9 mouse cellular contexts compared by ENCODE assay signal in genomic region chr10:113027300-113027699, GRCm38 (mm10).
DNase-seq lines count a peak whose midpoint lies in the region; ATAC-seq and TF ChIP-seq lines count a peak whose summit lies in the region.
"Had no signal": no experiment of that assay in that cellular context is flagged by ENCODE, and none has a peak within 500 bp of the region (broad histone marks: within the 10 kb centered on the region; RNA-seq: fewer than 3 reads in every experiment).

No protein-coding gene starts in this region.

- peak; percentile 41 for TF ChIP-seq CTCF in liver, adult 2 months (IDR thresholded peaks at IDR 0.05; ENCODE audit: low read depth, low read length)

- DNase-seq in cerebellum, adult 9-10 months: peak; percentile 26
- DNase-seq in liver, adult 2 months (ENCODE audit: extremely low read depth, low read depth, low spot score): peak; percentile 42
- peak; percentile 52 for DNase-seq in lung, postnatal 36 days
- DNase-seq in testis, postnatal 10 days (ENCODE audit: low spot score): no peak
- DNase-seq in adrenal gland, postnatal 4 days (ENCODE audit: low spot score in 2 of 2): no peak

- TF ChIP-seq POLR2A in liver, adult 2 months (IDR thresholded peaks at IDR 0.05; ENCODE audit: extremely low read depth, insufficient read depth, low read length): no peak

- no peak overlapping the region for H3K27ac ChIP-seq in liver, adult 2 months (replicated peaks; ENCODE audit: insufficient read depth, low read depth, low read length)
- H3K27ac ChIP-seq in liver, embryonic 12.5 days: no peak overlapping the region

- no peak for ATAC-seq in cerebellum, adult (ENCODE audit: insufficient number of reproducible peaks, low FRiP score, low TSS enrichment)
- ATAC-seq in liver, embryonic 12.5 days: no peak
- ATAC-seq in common myeloid progenitor, adult 5-6 weeks (replicated peaks; ENCODE audit: low read depth, poor library complexity, severe bottlenecking): peak; percentile 63; the same call in 1 of the 2 replicates

- H3K4me3 ChIP-seq in liver, adult 2 months (ENCODE audit: insufficient read depth, low read depth, low read length): no peak overlapping the region
- H3K4me3 ChIP-seq in liver, embryonic 12.5 days: no peak overlapping the region

- H3K4me2 ChIP-seq in liver, embryonic 12.5 days: no peak overlapping the region

- no peaks in the 10 kb centered on the region for H3K36me3 ChIP-seq in liver, adult 2 months (ENCODE audit: control insufficient read depth, insufficient read depth, low read length)
- no peaks in the 10 kb centered on the region for H3K36me3 ChIP-seq in liver, embryonic 12.5 days
- H3K36me3 ChIP-seq: G1E had no signal

- no peaks in the 10 kb centered on the region for H3K79me2 ChIP-seq in liver, adult 2 months (ENCODE audit: control insufficient read depth, insufficient read depth, low read length)

- H3K27me3 ChIP-seq in liver, adult 2 months (ENCODE audit: control insufficient read depth, insufficient read depth, low read length): no peaks in the 10 kb centered on the region
- H3K27me3 ChIP-seq in liver, embryonic 12.5 days (replicated peaks): no peaks in the 10 kb centered on the region

- WGBS in liver, adult 2 months: 17% methylated on average over 5 of the region's 5 CpGs
- 17% methylated on average over 5 of the region's 5 CpGs for WGBS in liver, embryonic 12.5 days (ENCODE audit: insufficient replicate concordance)

- H3K9me3 ChIP-seq in liver, embryonic 12.5 days (replicated peaks): no peaks in the 10 kb centered on the region
- H3K9me3 ChIP-seq: G1E had no signal

- H3K4me1 ChIP-seq in liver, adult 2 months (ENCODE audit: control insufficient read depth, insufficient read depth, low read length): peaks cover 1% of the 10 kb centered on the region; the same call in 1 of the 2 replicates
- H3K4me1 ChIP-seq in liver, embryonic 12.5 days: no peaks in the 10 kb centered on the region

- H3K9ac ChIP-seq in liver, adult 2 months (ENCODE audit: low read depth, low read length): no peak overlapping the region
- H3K9ac ChIP-seq in liver, embryonic 12.5 days: no peak overlapping the region

Comparison
In these comparisons a context has a peak if more than half of its experiments do, and no peak if none do; other contexts are left out.
1. DNase-seq: peak in cerebellum, adult 9-10 months (single experiment), liver, adult 2 months (single experiment) and lung, postnatal 36 days (single experiment); none in testis, postnatal 10 days (single experiment) and adrenal gland, postnatal 4 days (0 of 2).